Mouse (Mus musculus): ENCODE results near the gene Ntf3.

- TF ChIP-seq CTCF (IDR thresholded peaks at IDR 0.05; ENCODE audit: insufficient read depth, low read depth, low read length) (no peak), POLR2A (IDR thresholded peaks at IDR 0.05; ENCODE audit: insufficient read depth, low read depth, low read length) (no peak)
Observed at GRCm38 (mm10) chr6:126092026-126092425, 74.7 kb downstream of the Ntf3 start.

All from olfactory bulb, adult 2 months (tissue).